Mouse (Mus musculus) adrenal gland (tissue): Measurements from ENCODE around the gene Tmed9.

ENCODE experiments used
- intact Hi-C: fragments of 180-260 bp; cut with DNase I; formaldehyde crosslinking; loops from one replicate; pipeline ENCODE4 v1.15.1; 2025
- long read RNA-seq, 2 experiments: library from polyadenylated mRNA; unstranded; transcript quantifications; one replicate each; pipeline ENCODE4 v2.0.0; 2020; ENCODE audit warnings: borderline replicate concordance in 1 of 2; ENCODE audit not compliant: insufficient replicate concordance in 1 of 2

Gene Tmed9
- long read RNA-seq, experiment 1, transcript Tmed9-201 (5 exons, 1,420 nt): major isoform, 36 of 39 reads
- long read RNA-seq, experiment 1, partial matches to known transcripts: 1 of 39 reads
- long read RNA-seq, experiment 1, other reads (novel, unspliced or antisense): 0 of 39 reads
- long read RNA-seq, experiment 2, transcript Tmed9-201 (5 exons, 1,420 nt): major isoform, 17 of 25 reads
- long read RNA-seq, experiment 2, partial matches to known transcripts: 0 of 25 reads
- long read RNA-seq, experiment 2, other reads (novel, unspliced or antisense): 0 of 25 reads

DNA sequence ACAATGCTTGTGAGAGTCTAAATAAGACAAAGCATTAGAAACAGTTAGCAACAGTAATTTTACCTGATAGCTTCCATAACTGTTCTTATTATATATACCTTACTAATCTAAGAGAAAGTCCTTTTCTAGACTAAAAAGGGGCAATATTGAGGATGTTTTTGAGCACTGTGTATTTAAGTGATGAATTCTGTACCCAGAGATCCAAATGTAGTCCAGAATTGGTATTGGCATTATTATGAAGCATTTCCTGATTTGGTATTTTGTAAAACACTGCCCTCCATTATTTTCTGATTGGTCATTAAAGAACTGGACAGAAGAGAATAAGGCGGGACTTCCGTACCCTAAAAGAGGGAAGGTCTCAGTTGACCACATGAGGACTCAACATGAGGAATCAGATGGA, at the start of gene Tmed9:
TSS of gene Tmed9 (plus strand) at position 301 of the 400 bp plus-strand sequence.
- intact Hi-C loops: no loop called here

DNA sequence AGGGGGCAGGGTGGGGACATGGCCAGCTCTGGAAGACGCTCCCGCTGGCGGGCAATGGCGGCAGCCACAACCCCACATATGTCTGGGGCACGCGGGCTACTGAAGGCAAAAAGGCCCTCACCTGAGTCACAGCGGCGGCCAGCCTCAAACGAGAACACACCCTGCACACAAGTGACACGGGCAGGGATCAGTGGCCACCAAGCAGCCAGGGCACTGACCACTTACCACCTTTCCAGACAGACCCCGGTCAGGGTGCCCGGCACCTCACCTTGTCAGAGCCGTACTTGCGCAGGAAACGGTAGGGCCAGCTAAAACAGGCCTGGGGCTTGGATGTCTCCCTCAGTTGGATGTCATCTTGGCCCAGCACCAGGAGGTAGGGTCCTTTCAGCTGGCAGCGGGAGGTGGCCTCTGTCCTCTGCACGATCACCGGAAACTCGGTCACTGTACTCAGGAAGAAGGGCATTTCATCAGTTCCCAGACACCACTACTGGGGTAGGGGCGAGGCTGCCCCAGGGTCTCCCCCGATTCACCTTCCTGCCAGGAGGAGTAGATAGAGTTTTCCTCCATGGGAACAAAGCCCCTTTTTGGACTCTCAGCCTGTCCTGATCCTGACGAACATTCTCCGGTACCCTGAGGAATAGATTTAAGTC, 49.5 kb upstream of the Tmed9 start:
- intact Hi-C loops: no loop called here

DNA sequence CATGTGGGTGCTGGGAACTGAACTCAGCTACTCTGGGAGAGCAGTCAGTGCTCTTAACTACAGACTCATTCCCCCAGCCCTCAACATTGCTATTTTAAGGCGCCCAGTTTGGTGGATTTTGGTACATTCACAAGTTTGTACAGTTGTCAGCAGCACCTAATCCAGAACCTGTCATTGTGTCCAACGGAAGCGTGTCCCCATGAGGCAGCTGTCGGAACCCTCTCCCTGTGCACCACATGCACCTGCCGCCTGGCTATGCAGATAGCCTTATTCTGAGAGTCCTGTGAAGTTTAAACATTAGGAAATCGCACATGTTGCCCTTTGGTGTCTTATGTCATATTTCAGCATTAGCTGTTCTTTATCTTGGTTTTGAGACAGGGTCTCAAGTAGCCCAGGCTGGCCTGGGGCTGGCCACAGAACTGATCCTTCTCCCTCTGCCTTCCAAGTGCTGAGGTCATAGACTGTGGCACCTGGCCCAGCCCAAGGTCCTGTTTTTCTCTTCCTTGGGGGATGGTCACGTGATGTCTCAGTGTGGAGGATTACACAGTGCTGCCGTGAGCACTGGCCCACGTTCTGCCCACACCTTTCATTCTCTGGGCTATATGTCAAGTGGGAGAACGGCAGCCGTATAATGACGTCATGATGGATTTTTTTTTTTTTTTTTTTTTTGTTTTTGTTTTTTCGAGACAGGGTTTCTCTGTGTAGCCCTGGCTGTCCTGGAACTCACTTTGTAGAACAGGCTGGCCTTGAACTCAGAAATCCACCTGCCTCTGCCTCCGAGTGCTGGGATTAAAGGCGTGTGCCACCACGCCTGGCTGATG, 47.6 kb upstream of the Tmed9 start:
- intact Hi-C loops: no loop called here

DNA sequence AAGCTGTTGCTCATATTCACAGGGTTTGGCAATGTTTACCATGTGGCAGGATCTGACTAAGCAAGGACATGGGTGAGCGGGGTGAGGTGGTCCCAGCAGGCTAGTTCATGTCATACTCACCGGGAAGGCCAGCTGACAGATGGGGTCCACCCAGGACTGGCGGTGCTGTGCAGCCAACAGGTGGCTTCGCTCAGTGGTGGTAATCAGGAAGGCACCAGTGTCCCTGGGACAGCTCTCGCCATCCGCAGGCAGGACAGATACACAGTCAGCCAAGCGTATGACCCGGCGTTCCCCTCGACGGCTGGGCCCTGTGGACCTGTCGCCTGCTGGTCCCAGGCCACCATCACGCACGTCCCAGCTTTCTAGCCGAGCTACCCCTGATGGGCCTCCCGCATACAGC, 46.3 kb upstream of the Tmed9 start:
- intact Hi-C loops: no loop called here

DNA sequence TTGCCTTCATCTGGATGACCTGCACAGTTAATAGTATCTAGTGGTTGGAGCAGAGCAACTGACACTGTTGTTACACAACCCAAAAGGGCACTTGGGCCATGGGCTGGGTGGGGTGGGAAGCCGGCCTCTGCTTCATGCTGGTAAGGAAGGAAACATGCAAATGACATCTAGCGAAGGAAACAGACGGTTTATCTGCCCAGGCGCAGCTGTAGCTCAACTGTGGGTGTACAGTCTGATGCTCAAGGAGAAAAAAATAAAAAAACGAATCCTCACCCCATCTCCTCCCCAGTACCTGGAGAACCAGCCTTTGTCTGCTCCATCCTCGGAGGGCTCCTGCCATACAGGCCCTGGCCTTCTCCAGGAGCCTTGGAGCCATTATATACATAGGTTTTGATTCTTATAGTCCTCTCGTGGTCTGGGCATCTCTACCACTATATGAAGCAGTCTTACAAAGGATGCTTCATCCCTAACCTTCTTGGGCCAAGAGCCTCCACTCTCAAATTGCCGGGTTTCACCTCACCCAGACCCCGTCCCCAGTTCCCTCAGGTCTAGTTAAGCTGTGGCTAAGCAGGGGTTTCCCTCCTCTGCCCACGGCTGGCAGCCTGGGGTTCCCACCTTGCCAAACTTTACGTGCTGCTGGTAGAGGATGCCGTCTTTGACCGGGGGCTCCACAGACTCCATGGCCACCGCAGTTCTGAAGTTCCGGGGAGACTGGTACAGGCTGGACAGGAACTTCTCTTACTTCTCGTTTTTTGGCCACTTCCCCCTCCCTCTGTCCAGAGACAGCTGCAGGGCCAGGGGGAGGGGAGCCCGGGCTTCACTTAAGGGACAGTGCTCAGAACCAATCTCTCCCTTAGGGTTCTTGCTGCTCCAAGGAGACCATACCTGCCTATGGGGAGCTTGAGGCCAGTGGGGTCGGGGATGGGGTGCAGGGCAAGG, 45.4 kb upstream of the Tmed9 start:
- intact Hi-C loops: no loop called here

DNA sequence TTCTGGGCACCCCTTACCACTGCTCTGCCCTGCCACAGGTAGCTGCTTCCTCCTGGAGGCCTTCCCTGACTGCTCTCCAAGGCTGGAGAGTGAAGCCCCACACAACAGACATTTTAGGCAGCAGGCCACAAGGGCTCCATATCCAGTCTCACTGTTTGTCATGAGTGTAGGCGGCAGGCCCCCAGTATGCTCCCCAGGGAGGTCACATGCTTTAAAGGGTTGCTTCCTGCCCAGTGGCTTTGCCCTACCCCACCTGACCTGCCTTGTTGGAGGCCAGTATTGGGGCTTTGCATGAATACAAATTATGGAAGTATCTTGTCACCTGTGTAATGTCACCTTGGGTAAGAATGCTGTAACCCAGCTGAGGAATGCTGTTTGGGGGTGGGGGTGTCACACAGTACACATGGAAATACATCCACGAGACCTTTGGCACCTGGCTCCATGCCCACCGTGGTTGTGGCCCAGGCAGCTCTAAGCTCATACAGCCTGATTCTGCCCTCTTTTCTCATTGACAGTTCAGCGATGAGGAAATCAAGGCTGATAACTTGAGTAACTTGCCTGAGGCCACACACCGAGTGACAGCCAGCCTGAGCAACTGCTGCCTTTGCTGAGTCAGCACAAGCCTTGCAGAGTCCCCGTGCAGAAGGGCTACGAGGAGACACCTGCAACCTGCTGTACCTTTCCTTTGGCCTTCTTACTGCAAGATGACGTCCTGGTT, 44.2 kb upstream of the Tmed9 start, which contains the start of gene Dok3:
TSS of gene Dok3 (minus strand) at position 99 of the 718 bp plus-strand sequence.
- intact Hi-C loops: no loop called here

DNA sequence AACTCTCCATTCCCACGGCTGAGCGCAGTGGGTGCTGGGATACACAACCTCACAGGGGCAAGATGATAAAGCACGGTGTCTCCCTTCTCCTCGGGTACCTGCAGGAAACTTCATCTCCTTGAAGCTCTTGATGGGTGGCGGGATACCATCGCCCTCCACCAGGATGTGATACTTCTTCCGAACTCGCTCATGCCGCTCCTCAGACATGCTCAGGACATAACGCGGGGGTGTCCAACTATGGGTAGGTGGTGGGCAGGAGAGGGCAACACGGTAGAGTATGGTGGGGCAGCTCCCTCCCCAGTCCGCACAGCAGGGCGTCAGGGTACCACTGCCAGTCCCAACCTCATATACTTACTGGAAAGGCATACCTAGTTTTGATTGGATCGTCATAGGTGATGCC, 38.3 kb upstream of the Tmed9 start:
- intact Hi-C loops: no loop called here

DNA sequence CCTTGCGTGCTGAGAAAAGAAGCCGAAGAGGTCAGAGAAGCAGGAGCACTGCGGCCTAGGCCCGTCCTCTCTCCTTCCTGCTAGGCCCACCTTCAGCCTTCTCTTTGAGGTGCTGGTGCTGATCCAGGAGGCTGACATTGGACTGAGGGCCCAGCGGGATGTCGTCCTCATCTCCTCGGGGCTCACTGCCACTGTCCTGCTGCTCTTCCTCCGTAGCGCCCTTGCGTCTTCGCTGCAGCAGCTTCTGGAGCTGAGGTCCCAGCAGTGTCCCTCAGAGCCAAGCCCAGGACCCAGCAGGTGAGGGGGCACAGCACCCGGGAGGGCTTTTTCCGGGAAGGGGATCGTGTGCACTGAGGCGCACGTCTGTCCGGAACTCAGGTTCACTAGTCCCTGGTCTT, 37.7 kb upstream of the Tmed9 start:
- intact Hi-C loops: no loop called here

DNA sequence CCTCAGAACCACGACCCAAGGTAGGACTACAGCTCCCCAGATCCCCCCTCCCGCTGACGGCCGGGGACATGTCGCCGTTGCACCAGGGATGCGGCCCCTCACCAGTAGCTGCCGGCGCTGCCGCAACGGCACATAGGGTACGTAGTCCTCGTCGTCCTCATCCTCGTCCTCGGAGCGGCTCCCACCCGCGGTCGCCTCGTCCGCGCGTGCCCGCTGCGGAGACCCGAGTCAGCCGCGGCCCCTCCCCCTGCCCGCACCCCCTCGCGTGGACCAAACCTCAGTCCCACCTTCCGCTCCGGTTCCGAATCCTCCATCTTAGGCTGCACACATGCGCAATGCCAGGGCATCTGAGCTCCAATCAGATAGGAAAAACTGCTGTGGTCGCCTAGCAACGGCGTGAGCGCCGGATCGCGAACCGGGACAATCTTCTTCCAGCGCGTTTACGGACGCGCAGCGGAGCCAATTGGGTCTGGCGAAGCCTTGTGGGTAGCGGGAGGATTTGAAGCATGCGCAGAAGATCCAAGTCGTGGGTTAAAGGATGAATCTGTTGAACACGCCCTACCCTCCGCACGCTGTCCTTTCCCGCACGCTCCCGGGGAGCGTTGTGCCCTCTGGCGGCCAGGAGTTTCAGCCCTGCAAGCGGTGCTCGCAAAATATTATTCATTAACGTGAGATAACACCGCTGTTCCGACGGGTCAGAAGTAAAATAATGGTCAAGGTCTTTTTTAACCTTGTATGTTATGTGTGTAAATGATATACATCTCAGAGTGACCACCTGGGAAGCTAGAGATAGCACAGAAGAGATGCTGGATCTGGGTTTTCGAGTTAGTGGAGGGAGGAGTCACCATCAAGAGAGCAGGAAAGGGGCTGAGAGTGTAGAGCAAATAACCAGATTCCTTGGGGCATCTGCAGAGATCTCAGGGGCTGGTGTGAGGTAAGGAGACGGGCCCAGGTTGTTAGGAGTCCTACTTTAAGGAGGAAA, 37.0 kb upstream of the Tmed9 start, which contains the start of gene Ddx41:
TSS of gene Ddx41 (minus strand) at position 465 of the 982 bp plus-strand sequence.
- intact Hi-C loops: no loop called here

DNA sequence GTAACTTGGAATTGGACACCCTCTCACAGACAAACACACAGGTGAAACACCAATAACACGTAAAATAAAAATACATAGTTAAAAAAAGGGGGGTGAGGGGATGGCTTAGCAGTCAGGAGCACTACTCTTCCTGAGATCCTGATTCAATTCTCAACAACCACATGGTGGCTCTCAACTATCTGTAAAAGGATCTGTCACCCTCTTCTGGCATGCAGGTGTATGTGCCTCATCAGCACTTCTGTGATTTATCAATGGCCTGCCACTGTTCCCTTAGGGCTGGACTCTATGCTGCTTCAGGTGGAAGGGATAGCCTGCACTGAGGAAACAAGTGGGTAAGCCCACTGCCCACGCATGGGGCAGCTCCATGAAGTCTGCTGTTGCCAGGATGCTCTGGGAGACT, 32.6 kb upstream of the Tmed9 start:
- intact Hi-C loops: no loop called here

DNA sequence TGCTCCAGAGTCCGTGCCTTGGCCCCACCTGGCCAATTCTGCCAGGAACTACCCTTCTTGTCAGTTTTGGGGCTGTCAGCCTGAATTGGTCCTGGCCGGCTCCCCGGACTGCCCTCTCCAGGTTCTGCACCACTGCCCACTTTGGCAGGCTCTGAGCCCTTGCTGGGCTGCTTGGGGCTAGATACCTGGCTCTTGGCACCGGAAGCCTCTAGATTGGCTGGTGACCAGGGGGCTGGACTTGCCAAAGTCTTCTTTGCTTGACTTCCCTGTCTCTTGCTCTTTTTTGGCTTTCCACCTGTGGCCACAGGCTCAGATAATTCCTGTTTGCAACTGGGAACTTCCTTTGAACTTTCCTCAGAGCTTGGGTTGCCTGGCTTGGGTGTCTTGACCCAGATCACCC, 30.6 kb upstream of the Tmed9 start:
- intact Hi-C loops: no loop called here

DNA sequence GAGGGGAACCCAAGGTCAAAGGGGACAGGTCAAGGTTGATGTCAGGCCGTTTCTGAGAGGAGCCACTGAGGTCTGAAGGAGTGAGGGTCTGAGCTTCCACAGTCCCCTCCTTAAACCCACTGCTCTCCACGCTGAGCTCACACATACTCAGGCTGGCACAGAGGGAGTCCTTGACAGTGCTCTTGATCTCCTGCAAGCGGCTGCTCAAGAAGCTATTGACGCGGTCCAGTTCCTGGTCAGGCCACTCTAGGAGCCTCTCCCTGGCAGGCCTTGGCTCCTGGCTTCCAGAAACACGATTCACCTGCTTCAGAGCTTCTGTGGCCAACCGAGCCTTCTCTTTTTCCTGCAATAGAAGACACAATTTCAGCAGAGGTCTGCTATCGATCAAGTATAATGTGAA, 30.1 kb upstream of the Tmed9 start:
- intact Hi-C loops: no loop called here

DNA sequence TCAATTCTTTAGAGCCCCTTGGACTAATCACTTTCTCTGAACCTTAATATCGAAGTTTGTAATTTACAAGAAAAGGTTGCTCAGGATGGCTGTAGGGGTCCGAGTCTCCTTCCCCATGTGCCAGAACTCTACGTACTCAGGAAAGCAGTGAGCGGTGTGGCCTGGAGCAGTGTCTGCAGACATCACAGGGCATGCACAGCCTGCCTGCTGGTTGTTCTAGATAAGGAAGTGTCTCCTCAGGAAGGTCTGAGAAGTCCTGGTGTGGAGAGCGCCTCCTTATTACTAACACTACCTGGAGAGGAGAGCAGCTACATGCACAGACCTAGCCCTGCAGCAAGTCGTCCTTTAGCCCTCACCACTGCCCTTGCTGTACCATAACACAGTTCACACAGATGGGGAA, 28.7 kb upstream of the Tmed9 start:
- intact Hi-C loops: no loop called here

DNA sequence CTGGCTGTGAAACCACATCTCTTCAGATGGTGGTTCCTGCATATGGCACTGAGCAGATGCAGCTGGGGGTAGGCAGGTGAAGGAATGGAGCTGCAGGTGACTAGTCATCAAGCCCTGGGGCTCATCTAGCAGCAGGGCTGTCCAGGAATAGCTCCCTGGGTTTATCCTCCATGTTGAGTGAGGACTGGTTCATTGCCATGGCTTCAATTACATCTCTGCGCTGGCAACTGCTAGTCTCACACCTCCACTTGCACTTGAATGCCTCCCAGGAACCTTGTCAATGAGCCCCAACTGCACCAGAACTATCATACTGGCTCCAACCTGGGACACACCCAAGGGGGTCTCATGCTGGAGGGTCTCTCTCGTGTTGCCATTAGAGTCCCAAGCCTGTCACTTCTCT, 25.6 kb upstream of the Tmed9 start:
- intact Hi-C loops: no loop called here

DNA sequence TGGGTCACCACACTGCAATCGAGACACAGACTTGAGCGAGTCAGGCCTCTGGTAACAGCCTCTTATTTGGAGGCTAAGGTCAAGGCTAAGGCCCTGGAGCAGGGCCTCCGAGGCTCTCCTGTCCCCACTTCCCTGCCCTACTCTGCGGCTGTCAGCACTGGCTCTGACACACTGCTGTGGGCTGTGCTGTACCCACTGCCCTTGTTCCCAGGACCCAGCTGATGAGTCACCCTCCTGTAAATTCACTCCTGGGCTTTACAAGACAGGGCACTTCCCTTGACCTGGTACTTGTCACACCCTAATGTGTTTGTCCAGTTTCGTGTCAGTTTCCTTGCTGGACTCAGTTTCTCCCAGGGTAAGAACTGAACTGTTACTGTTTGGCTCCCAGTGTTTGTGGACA, 25.1 kb upstream of the Tmed9 start:
- intact Hi-C loops: no loop called here

DNA sequence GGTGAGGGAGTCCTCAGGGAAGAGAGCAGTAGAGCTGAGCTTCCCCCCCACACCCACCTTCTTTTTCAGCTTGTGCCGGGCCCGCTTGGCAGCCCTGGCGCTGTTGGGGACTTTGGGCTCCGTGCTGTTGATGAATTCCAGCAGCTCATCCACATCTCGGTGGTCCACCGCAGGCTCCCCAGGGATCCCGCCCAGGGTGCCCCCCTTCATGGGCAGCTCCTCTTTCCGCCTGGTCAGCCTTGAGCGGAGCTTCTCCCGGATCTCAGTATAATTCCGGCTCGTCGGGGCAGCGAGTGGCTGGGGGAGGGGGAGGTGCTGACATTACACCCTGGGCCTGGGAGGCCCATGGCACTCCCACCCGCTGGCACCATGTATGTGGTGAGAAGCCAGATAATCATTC, 24.5 kb upstream of the Tmed9 start:
- intact Hi-C loops: no loop called here

DNA sequence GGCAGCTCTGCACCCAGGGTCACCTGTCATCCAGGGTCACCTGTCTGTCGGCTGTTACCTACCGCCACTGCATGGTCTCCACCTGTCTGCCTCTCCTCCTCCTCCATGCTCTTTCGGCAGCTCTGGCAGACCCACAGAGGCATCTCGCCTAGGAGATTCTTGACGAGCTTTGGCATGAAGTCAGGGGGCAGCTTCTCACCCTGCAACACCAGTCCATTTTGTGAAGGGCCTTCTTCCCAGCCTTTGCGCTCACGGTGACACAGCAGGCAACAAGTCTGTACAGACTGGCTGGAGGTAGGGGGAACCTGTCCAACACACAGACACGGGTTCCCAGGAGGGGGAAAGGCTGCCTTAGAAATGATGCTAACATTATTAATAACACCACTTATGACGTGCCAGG, 17.6 kb upstream of the Tmed9 start:
- intact Hi-C loops: no loop called here

DNA sequence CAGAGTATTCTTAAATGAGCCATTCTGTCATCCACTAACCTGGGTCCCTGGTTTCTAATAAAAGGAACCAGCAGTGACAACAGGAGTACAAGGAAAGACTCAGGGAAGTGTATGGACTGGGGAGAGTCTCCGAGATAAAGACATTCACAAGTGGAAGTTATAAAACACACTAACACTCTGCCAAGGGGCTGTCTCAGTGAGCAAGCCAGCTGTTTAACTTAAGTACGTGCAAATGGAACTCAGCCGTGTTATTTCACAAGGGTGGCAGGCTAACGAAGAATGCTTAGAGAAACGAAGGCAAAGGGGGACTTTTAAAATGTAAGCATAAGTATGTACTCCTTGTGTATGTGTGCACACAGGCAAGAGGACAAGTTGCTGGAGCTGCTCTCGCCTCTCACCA, 16.0 kb upstream of the Tmed9 start:
- intact Hi-C loops: no loop called here

DNA sequence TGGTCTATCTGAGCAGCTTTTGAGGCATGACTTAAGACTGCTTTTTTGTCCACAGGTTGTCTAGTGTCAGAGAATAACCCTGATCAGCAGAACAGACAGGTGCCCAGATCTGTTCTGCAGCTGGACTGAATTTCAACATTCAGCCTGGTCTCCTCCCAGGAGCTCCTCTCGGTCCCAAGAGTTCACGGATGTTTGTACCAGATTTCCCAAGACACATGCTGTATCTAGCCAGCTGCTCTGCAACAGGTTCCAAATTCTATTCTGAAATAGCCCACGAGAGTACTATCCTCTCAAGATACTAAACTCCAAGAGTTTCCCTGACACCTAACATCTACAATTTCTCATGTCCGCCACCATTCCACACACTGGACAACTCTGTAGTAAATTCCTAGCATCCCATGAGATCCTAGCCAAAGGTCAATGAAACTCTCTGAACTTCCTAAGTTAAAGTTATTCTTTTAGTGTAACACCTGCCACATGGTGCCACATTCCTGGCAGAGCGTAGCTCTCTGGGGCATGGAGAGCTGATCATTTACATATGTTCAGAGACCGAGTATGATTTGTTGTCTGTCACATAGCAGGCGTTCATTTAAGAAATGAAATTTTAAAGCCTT, 10.2 kb upstream of the Tmed9 start:
- intact Hi-C loops: no loop called here
